Mouse (Mus musculus) left cerebral cortex, adult 2 months (tissue): ENCODE measurements at regions not wholly inside any gene's neighbourhood (a gene's known extent, or its start where the extent isn't known, plus 50 kb on each side); places are given as distances from the start of the nearest gene placed in this dataset.

Experiments
- DNase-seq, 2 experiments: peaks; one replicate each; pipeline ENCODE4 v3.0.0; 2021 to 2022; ENCODE audit warnings: low spot score in 2 of 2, mixed read lengths in 1 of 2; ENCODE audit errors: extremely low spot score in 1 of 2
- H3K27ac ChIP-seq: fragments of 200-600 bp; 2 replicates; pipeline ENCODE4 v1.8.1; 2022
- H3K4me3 ChIP-seq: fragments of 200-600 bp; 2 replicates; pipeline ENCODE4 v1.8.1; 2022
- CTCF ChIP-seq: fragments of 200-600 bp; IDR thresholded peaks from 2 replicates; pipeline ENCODE4 v1.8.1; 2022; ENCODE audit warnings: antibody characterized with exemption, mild to moderate bottlenecking, moderate library complexity
- intact Hi-C: fragments of 180-260 bp; cut with DNase I; formaldehyde crosslinking; loops from one replicate; pipeline ENCODE4 v1.15.1; 2025

- H3K4me3 ChIP-seq, result no peak overlapping the region
- intact Hi-C loops, result loop anchor here (10.0 kb wide), 3 partner anchors 620 to 1510 kb away; no protein-coding TSS in a partner anchor
These were observed 469.8 kb downstream of the Tmem182 start for GRCm38 (mm10) chr1:41275271-41275624.

DNA sequence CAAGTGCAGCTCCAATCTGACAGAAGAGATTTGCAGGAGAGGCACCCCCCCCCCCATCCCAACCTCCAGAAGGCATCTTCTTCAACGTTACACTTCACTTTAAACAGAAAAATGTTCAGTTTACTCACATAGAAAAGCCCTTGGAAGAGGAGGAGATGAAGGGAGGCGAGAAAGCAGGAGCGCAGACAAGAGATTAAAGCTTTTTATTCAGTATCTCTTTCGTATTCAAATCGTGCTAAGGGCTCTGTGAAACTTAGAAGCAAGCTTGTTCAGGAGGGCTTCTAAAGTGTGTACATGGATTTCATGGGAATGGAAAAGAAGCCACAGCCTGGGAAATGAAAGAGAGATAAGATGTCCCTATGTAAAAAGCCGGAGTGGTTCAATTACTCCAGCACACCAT lies 470.2 kb downstream of the Tmem182 start:
- no peak overlapping the region for H3K27ac ChIP-seq
- no peak overlapping the region for H3K4me3 ChIP-seq
- no peak for TF ChIP-seq CTCF
- intact Hi-C loops, result loop anchor here (10.0 kb wide), 3 partner anchors 619 to 1509 kb away; no protein-coding TSS in a partner anchor
- no peak for DNase-seq

More at GRCm38 (mm10) chr1:41275271-41275624, 469.8 kb downstream of the Tmem182 start:
- no peak for TF ChIP-seq CTCF
- H3K27ac ChIP-seq, result no peak overlapping the region
- DNase-seq, result no peak

- TF ChIP-seq CTCF, result no peak
- DNase-seq, result no peak
- H3K27ac ChIP-seq, result no peak overlapping the region
- no peak overlapping the region for H3K4me3 ChIP-seq
- intact Hi-C loops, result loop anchor here (10.0 kb wide), 3 partner anchors 618 to 1508 kb away; no protein-coding TSS in a partner anchor
These were observed 470.9 kb downstream of the Tmem182 start for GRCm38 (mm10) chr1:41276303-41276702.

- no peak overlapping the region for H3K4me3 ChIP-seq
- DNase-seq, result no peak
- no peak for TF ChIP-seq CTCF
- intact Hi-C loops, result no loop called here
- no peak overlapping the region for H3K27ac ChIP-seq
These were observed 479.8 kb downstream of the Tmem182 start for GRCm38 (mm10) chr1:41285221-41285620.

- H3K27ac ChIP-seq, result no peak overlapping the region
- no peak for TF ChIP-seq CTCF
- H3K4me3 ChIP-seq, result no peak overlapping the region
- intact Hi-C loops, result no loop called here
- DNase-seq, result no peak
These were observed 480.8 kb downstream of the Tmem182 start for GRCm38 (mm10) chr1:41286221-41286620.

GRCm38 (mm10) chr1:41326861-41327480 lies 521.6 kb downstream of the Tmem182 start:
- TF ChIP-seq CTCF, result no peak
- intact Hi-C loops, result no loop called here
- Histone ChIP-seq H3K4me3 (no peak overlapping the region), H3K27ac (no peak overlapping the region)
- no peak for DNase-seq

GRCm38 (mm10) chr1:41349798-41350758 lies 544.7 kb downstream of the Tmem182 start:
- intact Hi-C loops, result no loop called here

GRCm38 (mm10) chr1:41359061-41359460 lies 553.7 kb downstream of the Tmem182 start:
- TF ChIP-seq CTCF, result no peak
- intact Hi-C loops, result no loop called here
- no peak overlapping the region for H3K27ac ChIP-seq
- DNase-seq, result no peak
- H3K4me3 ChIP-seq, result no peak overlapping the region

More at GRCm38 (mm10) chr1:41349798-41350758, 544.7 kb downstream of the Tmem182 start:
- TF ChIP-seq CTCF, result no peak
- Histone ChIP-seq H3K4me3 (no peak overlapping the region), H3K27ac (no peak overlapping the region)
- no peak for DNase-seq

GRCm38 (mm10) chr1:41361512-41361911 lies 556.1 kb downstream of the Tmem182 start:
- no peak for DNase-seq
- TF ChIP-seq CTCF, result no peak
- H3K27ac ChIP-seq, result no peak overlapping the region
- intact Hi-C loops, result no loop called here
- no peak overlapping the region for H3K4me3 ChIP-seq

DNA sequence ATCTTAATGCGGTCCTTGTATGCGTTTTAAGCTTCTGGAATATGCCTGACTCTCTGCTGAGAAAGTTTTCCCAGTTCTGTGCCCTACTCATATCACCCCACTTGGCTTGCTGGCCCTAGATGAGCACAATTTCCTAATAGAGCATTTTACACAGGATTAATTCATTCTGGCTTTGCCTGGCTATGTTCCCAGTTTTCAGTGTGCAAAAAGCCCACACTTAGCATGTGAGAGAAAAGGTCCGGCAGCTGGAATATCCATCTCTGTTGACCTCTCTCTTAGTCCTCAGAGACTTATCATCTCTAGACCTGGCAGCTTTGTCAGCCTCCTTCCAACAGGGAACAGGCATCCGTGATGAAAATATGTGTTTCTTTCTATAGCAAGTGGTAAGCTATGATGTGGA lies 574.6 kb downstream of the Tmem182 start:
- TF ChIP-seq CTCF, result no peak
- intact Hi-C loops, result no loop called here
- Histone ChIP-seq H3K27ac (no peak overlapping the region), H3K4me3 (no peak overlapping the region)
- DNase-seq, result no peak

DNA sequence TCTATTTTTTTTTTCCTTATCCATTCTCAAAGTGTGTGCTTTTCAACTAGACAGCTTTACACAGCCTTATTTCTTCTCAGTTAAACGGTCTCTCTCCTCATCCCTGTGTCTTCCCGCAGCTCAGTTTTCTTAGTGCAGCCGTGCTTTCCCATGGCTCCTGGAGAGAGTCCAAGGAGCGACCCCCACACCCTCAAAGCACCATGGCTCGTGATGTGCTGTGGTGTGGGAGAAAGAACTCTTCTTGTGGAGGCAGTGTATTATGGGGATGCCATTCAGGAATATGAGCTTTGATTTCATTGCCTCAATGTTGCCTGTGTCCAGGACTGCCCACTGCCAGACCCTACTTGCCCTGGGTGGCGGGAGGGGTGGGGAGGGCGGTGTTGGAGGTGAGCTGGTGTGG lies 576.1 kb downstream of the Tmem182 start:
- intact Hi-C loops, result no loop called here
- TF ChIP-seq CTCF, result no peak
- H3K4me3 ChIP-seq, result no peak overlapping the region
- no peak overlapping the region for H3K27ac ChIP-seq
- DNase-seq, result no peak

- TF ChIP-seq CTCF, result no peak
- intact Hi-C loops, result no loop called here
- Histone ChIP-seq H3K4me3 (no peak overlapping the region), H3K27ac (no peak overlapping the region)
- DNase-seq, result no peak
These were observed 579.3 kb downstream of the Tmem182 start for GRCm38 (mm10) chr1:41384731-41385130.
